Mouse (Mus musculus) CH12.LX (cell line): ENCODE measurements at regions not wholly inside any gene's neighbourhood (a gene's known extent, or its start where the extent isn't known, plus 50 kb on each side); places are given as distances from the start of the nearest gene placed in this dataset.

Source experiments
- CTCF ChIP-seq, 2 experiments: IDR thresholded peaks in 1 of 2; conservative IDR thresholded peaks in 1 of 2; 2 replicates each; pipeline ENCODE4 v1.5.1; 2011 to 2012; ENCODE audit warnings: low read depth in 2 of 2, low read length in 2 of 2, improper control_type of control experiment in 1 of 2, inconsistent platforms in 1 of 2, mild to moderate bottlenecking in 1 of 2, moderate library complexity in 1 of 2
- JUN ChIP-seq: IDR thresholded peaks from 2 replicates; pipeline ENCODE4 v1.6.1; 2011; ENCODE audit warnings: low read depth, mild to moderate bottlenecking, low read length, improper control_type of control experiment, moderate library complexity; ENCODE audit not compliant: insufficient read depth
- NRF1 ChIP-seq: IDR thresholded peaks from 2 replicates; pipeline ENCODE4 v1.6.1; 2014; ENCODE audit warnings: low read depth, mild to moderate bottlenecking, inconsistent platforms, low read length, improper control_type of control experiment, moderate library complexity
- USF1 ChIP-seq: IDR thresholded peaks from 2 replicates; pipeline ENCODE4 v1.6.1; 2014; ENCODE audit warnings: low read depth, mild to moderate bottlenecking, inconsistent platforms, low read length, improper control_type of control experiment
- ZC3H11A ChIP-seq: IDR thresholded peaks from 2 replicates; pipeline ENCODE4 v1.6.1; 2012; ENCODE audit warnings: low read depth, mild to moderate bottlenecking, inconsistent platforms, low read length, improper control_type of control experiment

DNA sequence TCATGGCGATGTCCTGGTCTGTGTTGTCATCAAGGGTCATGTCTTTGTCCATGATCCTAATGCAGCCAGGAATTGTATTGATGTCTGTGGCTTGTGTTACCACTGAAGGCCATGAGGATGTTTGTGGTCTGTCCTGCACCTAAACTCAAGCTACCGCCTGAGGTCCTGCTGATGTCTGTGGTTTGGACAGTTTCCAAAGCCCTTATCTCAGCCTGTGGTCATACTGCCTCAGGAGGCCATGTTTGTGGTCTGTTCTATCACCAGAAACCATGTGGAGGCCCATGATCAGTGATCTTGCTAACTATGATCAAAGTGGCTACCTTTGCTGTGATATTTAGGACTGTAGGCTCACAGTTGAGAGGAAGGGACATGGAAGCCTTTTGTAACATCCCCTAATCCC is 187.8 kb upstream of the Mad2l1 start:
- TF ChIP-seq CTCF (conservative IDR thresholded peaks at IDR 0.05 in 1 of 2, IDR thresholded peaks at IDR 0.05 in 1 of 2; ENCODE audit: low read depth in 2 of 2, low read length in 2 of 2) = no peak
- TF ChIP-seq USF1 = no peak
- no peak for TF ChIP-seq ZC3H11A
- no peak for TF ChIP-seq NRF1
- TF ChIP-seq JUN = no peak
